Mouse (Mus musculus): ENCODE results near the gene Srgap2. TPM values are rescaled to one million over a fixed set of nuclear protein-coding genes. Genes with fewer than 3 reads are reported as not detected.
A peak's percentile ranks its signal among the peaks of the same experiment; 100 is the strongest.

Srgap2 gene
- polyA plus RNA-seq, 1 experiment from 2014 or later: 4.1 TPM

GRCm38 (mm10) chr1:131560500-131560899, 33.3 kb upstream of the Srgap2 start:
- no peaks in the 10 kb centered on the region for H3K36me3 ChIP-seq (replicated peaks; ENCODE audit: insufficient read depth, low read length)

DNA sequence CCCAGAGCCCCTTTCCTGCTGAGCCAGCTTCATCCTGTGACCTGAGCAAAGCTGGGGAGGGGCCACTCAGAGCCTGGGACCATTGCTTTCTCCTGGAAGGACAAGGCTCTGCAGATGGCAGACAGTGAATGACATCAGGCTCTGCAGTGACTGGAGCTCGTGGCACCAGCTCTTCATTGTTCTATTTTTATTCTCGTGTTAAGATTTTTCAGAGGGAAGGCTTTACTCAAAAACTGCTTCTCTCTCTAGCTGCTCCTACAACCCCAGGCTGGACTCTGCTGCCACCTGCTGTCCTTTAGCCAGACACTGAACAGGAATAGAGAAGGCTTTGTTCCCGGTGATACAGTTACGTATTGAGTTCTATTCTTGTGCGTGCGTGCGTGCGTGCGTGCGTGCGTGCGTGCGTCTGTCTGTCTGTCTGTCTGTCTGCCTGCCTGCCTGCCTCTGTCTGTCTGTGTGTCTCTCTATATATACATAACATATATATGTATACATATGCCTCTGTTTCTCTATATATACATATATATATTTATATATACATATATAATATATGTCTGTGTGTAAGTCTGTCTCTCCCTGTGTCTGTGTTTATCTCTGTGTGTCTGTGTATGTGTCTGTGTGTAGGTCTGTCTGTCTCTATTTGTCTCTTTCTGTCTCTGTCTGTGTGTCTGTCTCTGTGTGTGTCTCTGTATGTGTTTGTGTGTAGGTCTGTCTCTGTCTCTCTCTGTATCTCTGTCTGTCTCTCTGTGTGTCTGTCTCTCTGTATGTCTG, 28.1 kb upstream of the Srgap2 start:
- Histone ChIP-seq H3K9ac (replicated peaks) (no peak overlapping the region), H3K36me3 (replicated peaks; ENCODE audit: insufficient read depth, low read length) (no peaks in the 10 kb centered on the region), H3K9me3 (ENCODE audit: low read length) (no peaks in the 10 kb centered on the region), H3K4me3 (ENCODE audit: low read depth, low read length) (no peak overlapping the region), H3K4me1 (ENCODE audit: insufficient read depth) (0 out of 2 replicates have a peak, but pooled peaks cover 2% of the 10 kb centered on the region), H3K27ac (ENCODE audit: low read depth) (no peak overlapping the region), H3K27me3 (ENCODE audit: insufficient read depth, low read length) (no peaks in the 10 kb centered on the region), H3K4me2 (ENCODE audit: low read depth, low read length) (no peak overlapping the region)
- DNase-seq (peak; percentile 81), ATAC-seq (peak; percentile 82)
- WGBS (ENCODE audit: insufficient replicate concordance): 2% methylated on average over 13 of the region's 13 CpGs
- peak; percentile 95 for TF ChIP-seq CTCF (IDR thresholded peaks at IDR 0.05; ENCODE audit: low read depth)
- no peak for TF ChIP-seq EP300 (IDR thresholded peaks at IDR 0.05; ENCODE audit: low read depth)

More at GRCm38 (mm10) chr1:131560500-131560899, 33.3 kb upstream of the Srgap2 start:
- H3K27ac ChIP-seq (ENCODE audit: low read depth): no peak overlapping the region
- H3K4me3 ChIP-seq (ENCODE audit: low read depth, low read length): no peak overlapping the region
- no peaks in the 10 kb centered on the region for H3K4me1 ChIP-seq (ENCODE audit: insufficient read depth)
- H3K4me2 ChIP-seq (ENCODE audit: low read depth, low read length): no peak overlapping the region
- H3K27me3 ChIP-seq (ENCODE audit: insufficient read depth, low read length): no peaks in the 10 kb centered on the region
- ATAC-seq (no peak), DNase-seq (no peak)
- no peaks in the 10 kb centered on the region for H3K9me3 ChIP-seq (ENCODE audit: low read length)
- TF ChIP-seq CTCF (IDR thresholded peaks at IDR 0.05; ENCODE audit: low read depth): no peak
- no peak for TF ChIP-seq EP300 (IDR thresholded peaks at IDR 0.05; ENCODE audit: low read depth)
- H3K9ac ChIP-seq (replicated peaks): no peak overlapping the region

GRCm38 (mm10) chr1:131553428-131553827, 26.3 kb upstream of the Srgap2 start:
- Histone ChIP-seq H3K4me1 (ENCODE audit: insufficient read depth) (0 out of 2 replicates have a peak, but pooled peaks cover 2% of the 10 kb centered on the region), H3K9me3 (ENCODE audit: low read length) (no peaks in the 10 kb centered on the region), H3K27me3 (ENCODE audit: insufficient read depth, low read length) (no peaks in the 10 kb centered on the region), H3K36me3 (replicated peaks; ENCODE audit: insufficient read depth, low read length) (no peaks in the 10 kb centered on the region), H3K9ac (replicated peaks) (no peak overlapping the region), H3K4me3 (ENCODE audit: low read depth, low read length) (no peak overlapping the region), H3K4me2 (ENCODE audit: low read depth, low read length) (no peak overlapping the region), H3K27ac (ENCODE audit: low read depth) (no peak overlapping the region)
- ATAC-seq (no peak), DNase-seq (no peak)
- TF ChIP-seq CTCF (IDR thresholded peaks at IDR 0.05; ENCODE audit: low read depth): no peak
- no peak for TF ChIP-seq EP300 (IDR thresholded peaks at IDR 0.05; ENCODE audit: low read depth)

DNA sequence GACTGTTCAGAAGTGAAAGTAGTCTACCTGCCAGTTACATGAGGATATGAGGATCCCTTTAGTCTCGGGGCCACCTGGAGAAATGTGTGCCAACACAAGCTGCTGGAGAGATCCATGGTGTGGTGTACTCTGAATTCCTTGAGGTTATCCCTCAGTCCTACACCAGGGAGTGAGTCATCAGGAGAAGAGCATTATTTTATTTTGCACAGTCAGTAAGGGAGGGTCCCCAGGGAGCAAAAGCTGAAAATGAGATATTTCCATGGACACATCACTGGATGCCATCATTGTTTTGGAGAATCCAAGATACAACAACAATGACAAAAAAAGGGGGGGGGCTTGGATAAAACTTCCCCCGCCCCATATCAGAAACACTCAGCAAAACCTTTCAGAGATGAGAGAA, 24.8 kb upstream of the Srgap2 start:
- Histone ChIP-seq H3K4me1 (ENCODE audit: insufficient read depth) (0 out of 2 replicates have a peak, but pooled peaks cover 2% of the 10 kb centered on the region), H3K27me3 (ENCODE audit: insufficient read depth, low read length) (no peaks in the 10 kb centered on the region), H3K9me3 (ENCODE audit: low read length) (no peaks in the 10 kb centered on the region), H3K4me3 (ENCODE audit: low read depth, low read length) (no peak overlapping the region), H3K9ac (replicated peaks) (no peak overlapping the region), H3K36me3 (replicated peaks; ENCODE audit: insufficient read depth, low read length) (no peaks in the 10 kb centered on the region), H3K27ac (ENCODE audit: low read depth) (no peak overlapping the region), H3K4me2 (ENCODE audit: low read depth, low read length) (no peak overlapping the region)
- ATAC-seq (no peak), DNase-seq (no peak)
- TF ChIP-seq EP300 (IDR thresholded peaks at IDR 0.05; ENCODE audit: low read depth) (no peak), CTCF (IDR thresholded peaks at IDR 0.05; ENCODE audit: low read depth) (no peak)
- 82% methylated on average over 2 of the region's 2 CpGs for WGBS (ENCODE audit: insufficient replicate concordance)

GRCm38 (mm10) chr1:131548494-131549365, 21.6 kb upstream of the Srgap2 start:
- Histone ChIP-seq H3K27me3 (ENCODE audit: insufficient read depth, low read length) (no peaks in the 10 kb centered on the region), H3K4me1 (ENCODE audit: insufficient read depth) (no peaks in the 10 kb centered on the region), H3K36me3 (replicated peaks; ENCODE audit: insufficient read depth, low read length) (no peaks in the 10 kb centered on the region), H3K4me2 (ENCODE audit: low read depth, low read length) (no peak overlapping the region), H3K4me3 (ENCODE audit: low read depth, low read length) (no peak overlapping the region), H3K9me3 (ENCODE audit: low read length) (no peaks in the 10 kb centered on the region), H3K9ac (replicated peaks) (no peak overlapping the region), H3K27ac (ENCODE audit: low read depth) (no peak overlapping the region)
- ATAC-seq (no peak), DNase-seq (no peak)
- whole genome bisulfite sequencing (ENCODE audit: insufficient replicate concordance): 48% methylated on average over 8 of the region's 8 CpGs
- TF ChIP-seq EP300 (IDR thresholded peaks at IDR 0.05; ENCODE audit: low read depth) (no peak), CTCF (IDR thresholded peaks at IDR 0.05; ENCODE audit: low read depth) (peak; percentile 52)

Data from liver, postnatal 0 days (tissue).